Mouse (Mus musculus): ENCODE data around the gene Cap2. TPM values are rescaled to one million over a fixed set of nuclear protein-coding genes. Genes with fewer than 3 reads are reported as not detected.

Cap2 gene
- polyA plus RNA-seq, 1 experiment from 2014 or later = 4.3 TPM

- Histone ChIP-seq H3K9ac (no peak overlapping the region), H3K27me3 (ENCODE audit: insufficient read depth, low read length) (no peaks in the 10 kb centered on the region), H3K4me2 (no peak overlapping the region), H3K4me3 (ENCODE audit: low read depth, low read length) (no peak overlapping the region), H3K9me3 (ENCODE audit: low read depth, low read length) (no peaks in the 10 kb centered on the region), H3K4me1 (ENCODE audit: insufficient read depth) (peaks cover 6% of the 10 kb centered on the region; the same call in 1 of the 2 replicates), H3K27ac (ENCODE audit: low read depth) (no peak overlapping the region), H3K36me3 (ENCODE audit: insufficient read depth) (no peaks in the 10 kb centered on the region)
- ATAC-seq (ENCODE audit: insufficient read depth) (no peak), DNase-seq (no peak)
- 74% methylated on average over 5 of the region's 5 CpGs for WGBS
- no peak for TF ChIP-seq CTCF (IDR thresholded peaks at IDR 0.05; ENCODE audit: low read depth)
Observed at GRCm38 (mm10) chr13:46574201-46574600, 72.6 kb downstream of the Cap2 start.

- DNase-seq (no peak), ATAC-seq (ENCODE audit: insufficient read depth) (no peak)
- Histone ChIP-seq H3K27ac (ENCODE audit: low read depth) (no peak overlapping the region), H3K9ac (no peak overlapping the region), H3K9me3 (ENCODE audit: low read depth, low read length) (no peaks in the 10 kb centered on the region), H3K27me3 (ENCODE audit: insufficient read depth, low read length) (no peaks in the 10 kb centered on the region), H3K4me3 (ENCODE audit: low read depth, low read length) (no peak overlapping the region), H3K36me3 (ENCODE audit: insufficient read depth) (no peaks in the 10 kb centered on the region), H3K4me1 (ENCODE audit: insufficient read depth) (peaks cover 6% of the 10 kb centered on the region; the same call in 1 of the 2 replicates), H3K4me2 (no peak overlapping the region)
- 79% methylated on average over 4 of the region's 4 CpGs for WGBS
- no peak for TF ChIP-seq CTCF (IDR thresholded peaks at IDR 0.05; ENCODE audit: low read depth)
Observed at GRCm38 (mm10) chr13:46574707-46575106, 73.1 kb downstream of the Cap2 start.

- Histone ChIP-seq H3K27ac (ENCODE audit: low read depth) (no peak overlapping the region), H3K36me3 (ENCODE audit: insufficient read depth) (no peaks in the 10 kb centered on the region), H3K4me3 (ENCODE audit: low read depth, low read length) (no peak overlapping the region), H3K27me3 (ENCODE audit: insufficient read depth, low read length) (no peaks in the 10 kb centered on the region), H3K4me1 (ENCODE audit: insufficient read depth) (no peaks in the 10 kb centered on the region), H3K4me2 (no peak overlapping the region), H3K9ac (no peak overlapping the region), H3K9me3 (ENCODE audit: low read depth, low read length) (no peaks in the 10 kb centered on the region)
- DNase-seq (no peak), ATAC-seq (ENCODE audit: insufficient read depth) (no peak)
- 75% methylated on average over 7 of the region's 7 CpGs for WGBS
- TF ChIP-seq CTCF (IDR thresholded peaks at IDR 0.05; ENCODE audit: low read depth) = no peak
Observed at GRCm38 (mm10) chr13:46584860-46585259, 83.2 kb downstream of the Cap2 start.

GRCm38 (mm10) chr13:46587717-46588289, 86.2 kb downstream of the Cap2 start:
- TF ChIP-seq CTCF (IDR thresholded peaks at IDR 0.05; ENCODE audit: low read depth) = no peak
- DNase-seq = no peak
- 80% methylated on average over 17 of the region's 17 CpGs for WGBS

GRCm38 (mm10) chr13:46588606-46589005, 87.0 kb downstream of the Cap2 start:
- H3K4me2 ChIP-seq = no peak overlapping the region
- no peaks in the 10 kb centered on the region for H3K9me3 ChIP-seq (ENCODE audit: low read depth, low read length)
- DNase-seq = no peak
- H3K27ac ChIP-seq (ENCODE audit: low read depth) = no peak overlapping the region
- no peak overlapping the region for H3K9ac ChIP-seq
- H3K36me3 ChIP-seq (ENCODE audit: insufficient read depth) = no peaks in the 10 kb centered on the region
- no peak for ATAC-seq (ENCODE audit: insufficient read depth)
- 89% methylated on average over 5 of the region's 5 CpGs for WGBS
- TF ChIP-seq CTCF (IDR thresholded peaks at IDR 0.05; ENCODE audit: low read depth) = no peak
- H3K4me3 ChIP-seq (ENCODE audit: low read depth, low read length) = no peak overlapping the region
- H3K27me3 ChIP-seq (ENCODE audit: insufficient read depth, low read length) = no peaks in the 10 kb centered on the region
- no peaks in the 10 kb centered on the region for H3K4me1 ChIP-seq (ENCODE audit: insufficient read depth)

More at GRCm38 (mm10) chr13:46587717-46588289, 86.2 kb downstream of the Cap2 start:
- H3K4me3 ChIP-seq (ENCODE audit: low read depth, low read length) = no peak overlapping the region
- no peak overlapping the region for H3K4me2 ChIP-seq
- H3K36me3 ChIP-seq (ENCODE audit: insufficient read depth) = no peaks in the 10 kb centered on the region
- no peak for ATAC-seq (ENCODE audit: insufficient read depth)
- H3K4me1 ChIP-seq (ENCODE audit: insufficient read depth) = no peaks in the 10 kb centered on the region
- H3K9me3 ChIP-seq (ENCODE audit: low read depth, low read length) = no peaks in the 10 kb centered on the region
- no peak overlapping the region for H3K27ac ChIP-seq (ENCODE audit: low read depth)
- H3K9ac ChIP-seq = no peak overlapping the region
- no peaks in the 10 kb centered on the region for H3K27me3 ChIP-seq (ENCODE audit: insufficient read depth, low read length)

- no peaks in the 10 kb centered on the region for H3K9me3 ChIP-seq (ENCODE audit: low read depth, low read length)
- no peaks in the 10 kb centered on the region for H3K27me3 ChIP-seq (ENCODE audit: insufficient read depth, low read length)
- no peak overlapping the region for H3K4me2 ChIP-seq
- no peaks in the 10 kb centered on the region for H3K4me1 ChIP-seq (ENCODE audit: insufficient read depth)
- H3K27ac ChIP-seq (ENCODE audit: low read depth) = no peak overlapping the region
- no peak for ATAC-seq (ENCODE audit: insufficient read depth)
- TF ChIP-seq CTCF (IDR thresholded peaks at IDR 0.05; ENCODE audit: low read depth) = no peak
- WGBS = 76% methylated on average over 4 of the region's 4 CpGs
- H3K36me3 ChIP-seq (ENCODE audit: insufficient read depth) = no peaks in the 10 kb centered on the region
- no peak overlapping the region for H3K9ac ChIP-seq
- DNase-seq = no peak
- H3K4me3 ChIP-seq (ENCODE audit: low read depth, low read length) = no peak overlapping the region
Observed at GRCm38 (mm10) chr13:46590885-46591284, 89.2 kb downstream of the Cap2 start.

- no peak for DNase-seq
- no peak for TF ChIP-seq CTCF (IDR thresholded peaks at IDR 0.05; ENCODE audit: low read depth)
- Histone ChIP-seq H3K4me1 (ENCODE audit: insufficient read depth) (no peaks in the 10 kb centered on the region), H3K36me3 (ENCODE audit: insufficient read depth) (no peaks in the 10 kb centered on the region), H3K4me2 (no peak overlapping the region), H3K9ac (no peak overlapping the region), H3K27me3 (ENCODE audit: insufficient read depth, low read length) (no peaks in the 10 kb centered on the region), H3K27ac (ENCODE audit: low read depth) (no peak overlapping the region), H3K4me3 (ENCODE audit: low read depth, low read length) (no peak overlapping the region), H3K9me3 (ENCODE audit: low read depth, low read length) (no peaks in the 10 kb centered on the region)
- 76% methylated on average over 5 of the region's 5 CpGs for WGBS
- no peak for ATAC-seq (ENCODE audit: insufficient read depth)
Observed at GRCm38 (mm10) chr13:46600694-46601093, 99.0 kb downstream of the Cap2 start.

Data from lung, embryonic 14.5 days (tissue).